Mouse (Mus musculus): Measurements from ENCODE around the gene Nat8f1.

GRCm38 (mm10) chr6:85957581-85957980 lies 42.1 kb upstream of the Nat8f1 start:
- TF ChIP-seq CTCF (IDR thresholded peaks at IDR 0.05; ENCODE audit: insufficient read depth, low read depth, low read length) (no peak), POLR2A (IDR thresholded peaks at IDR 0.05; ENCODE audit: insufficient read depth, low read depth, low read length) (no peak)

All from olfactory bulb, adult 2 months (tissue).